Mouse (Mus musculus) MEL (cell line): ENCODE measurements around the gene Gpr35. TPM values are rescaled to one million over a fixed set of nuclear protein-coding genes. Genes with fewer than 3 reads are reported as not detected.

Experiments used
- DNase-seq: peaks from one replicate; pipeline ENCODE4 v3.0.0; 2011; ENCODE audit warnings: low read depth, low spot score
- H3K27ac ChIP-seq: 2 replicates; pipeline ENCODE4 v1.5.1; 2012; ENCODE audit warnings: low read depth, mild to moderate bottlenecking, control low read depth, low read length, moderate library complexity; ENCODE audit not compliant: control insufficient read depth
- H3K27me3 ChIP-seq, 2 experiments: fragments of 150-350 bp in 1 of 2; sonication (generic) in 1 of 2; 2 replicates each; pipeline ENCODE4 v1.6.1; 2012; ENCODE audit warnings: low read length in 2 of 2, mild to moderate bottlenecking in 2 of 2, improper control_type of control experiment in 1 of 2, moderate library complexity in 1 of 2; ENCODE audit not compliant: insufficient read depth in 2 of 2, control insufficient read depth in 1 of 2
- H3K36me3 ChIP-seq, 2 experiments: 2 replicates each; pipeline ENCODE4 v1.6.1; 2012 to 2014; ENCODE audit warnings: low read length in 2 of 2, improper control_type of control experiment in 1 of 2, inconsistent platforms in 1 of 2, mild to moderate bottlenecking in 1 of 2; ENCODE audit not compliant: insufficient read depth in 2 of 2, control insufficient read depth in 1 of 2
- H3K4me1 ChIP-seq, 2 experiments: fragments of 150-350 bp in 1 of 2; sonication (generic) in 1 of 2; 2 replicates each; pipeline ENCODE4 v1.6.1; 2012; ENCODE audit warnings: low read length in 2 of 2, improper control_type of control experiment in 1 of 2, mild to moderate bottlenecking in 1 of 2; ENCODE audit not compliant: insufficient read depth in 2 of 2, control insufficient read depth in 1 of 2
- H3K4me3 ChIP-seq, 2 experiments: fragments of 150-350 bp in 1 of 2; sonication (generic) in 1 of 2; 2 replicates each; pipeline ENCODE4 v1.5.1; 2012; ENCODE audit warnings: low read depth in 2 of 2, low read length in 2 of 2, mild to moderate bottlenecking in 2 of 2, moderate library complexity in 2 of 2, control low read depth in 1 of 2, improper control_type of control experiment in 1 of 2; ENCODE audit not compliant: control insufficient read depth in 1 of 2, insufficient read depth in 1 of 2
- H3K79me2 ChIP-seq: 2 replicates; pipeline ENCODE4 v1.6.1; 2012; ENCODE audit warnings: mild to moderate bottlenecking, low read length, moderate library complexity; ENCODE audit not compliant: control insufficient read depth, poor library complexity, insufficient read depth
- H3K9ac ChIP-seq: 2 replicates; pipeline ENCODE4 v1.6.1; 2012; ENCODE audit warnings: low read depth, mild to moderate bottlenecking, control low read depth, low read length, moderate library complexity; ENCODE audit not compliant: control insufficient read depth, poor library complexity, severe bottlenecking
- H3K9me3 ChIP-seq: fragments of 150-350 bp; sonication (generic); replicated peaks from 2 replicates; pipeline ENCODE4 v1.6.1; 2012; ENCODE audit warnings: mild to moderate bottlenecking, low read length, improper control_type of control experiment, moderate library complexity; ENCODE audit not compliant: insufficient read depth
- ELF1 ChIP-seq: IDR thresholded peaks from 2 replicates; pipeline ENCODE4 v1.6.1; 2014; ENCODE audit warnings: low read depth, mild to moderate bottlenecking, inconsistent platforms, low read length, improper control_type of control experiment, moderate library complexity
- EP300 ChIP-seq, 2 experiments: IDR thresholded peaks; 2 replicates each; pipeline ENCODE4 v1.6.1; 2011; ENCODE audit warnings: improper control_type of control experiment in 2 of 2, low read length in 2 of 2, low read depth in 1 of 2, mild to moderate bottlenecking in 1 of 2
- GABPA ChIP-seq: IDR thresholded peaks from 2 replicates; pipeline ENCODE4 v1.6.1; 2012; ENCODE audit warnings: low read depth, mild to moderate bottlenecking, inconsistent platforms, low read length, improper control_type of control experiment, moderate library complexity
- JUND ChIP-seq: IDR thresholded peaks from 2 replicates; pipeline ENCODE4 v1.6.1; 2011; ENCODE audit warnings: low read depth, mild to moderate bottlenecking, improper control_type of control experiment, low read length
- MAX ChIP-seq: IDR thresholded peaks from 2 replicates; pipeline ENCODE4 v1.6.1; 2011; ENCODE audit warnings: low read length, improper control_type of control experiment
- POLR2AphosphoS2 ChIP-seq: IDR thresholded peaks from 2 replicates; pipeline ENCODE4 v1.6.1; 2011; ENCODE audit warnings: low read length, improper control_type of control experiment
- RCOR1 ChIP-seq: IDR thresholded peaks from 2 replicates; pipeline ENCODE4 v1.6.1; 2012; ENCODE audit warnings: low read depth, mild to moderate bottlenecking, inconsistent platforms, low read length, improper control_type of control experiment
- SIN3A ChIP-seq: IDR thresholded peaks from 2 replicates; pipeline ENCODE4 v1.6.1; 2012; ENCODE audit warnings: low read length, improper control_type of control experiment, inconsistent platforms
- SMC3 ChIP-seq: IDR thresholded peaks from 2 replicates; pipeline ENCODE4 v1.6.1; 2011; ENCODE audit warnings: low read depth, low read length, improper control_type of control experiment
- TAL1 ChIP-seq: IDR thresholded peaks from 2 replicates; pipeline ENCODE4 v1.6.1; 2012; ENCODE audit warnings: mild to moderate bottlenecking, inconsistent platforms, low read length, moderate library complexity, mixed read lengths
- ZMIZ1 ChIP-seq: IDR thresholded peaks from 2 replicates; pipeline ENCODE4 v1.6.1; 2012; ENCODE audit warnings: low read depth, mild to moderate bottlenecking, inconsistent platforms, low read length, improper control_type of control experiment, moderate library complexity
- polyA plus RNA-seq, 2 experiments: library from polyadenylated mRNA; stranded (reverse) in 1 of 2; unstranded in 1 of 2; fragments of >175 nt in 1 of 2; fragments of >200 nt in 1 of 2; gene quantifications; 2 replicates each; pipeline versions ENCODE4 v1.2.1 to v1.2.4; 2012; ENCODE audit warnings: low replicate concordance in 2 of 2, low read depth in 1 of 2; ENCODE audit not compliant: insufficient read length in 2 of 2, insufficient read depth in 1 of 2, missing spikeins in 1 of 2
- total RNA-seq: library from RNA; depleted of rRNA; stranded (reverse); fragments of 300-350 nt; gene quantifications from 2 replicates; pipeline ENCODE4 v1.2.3, GENCODE M21; 2012

Gpr35 gene
- total and polyA plus RNA-seq, 3 experiments: 0.22 TPM; not detected in 2

DNA sequence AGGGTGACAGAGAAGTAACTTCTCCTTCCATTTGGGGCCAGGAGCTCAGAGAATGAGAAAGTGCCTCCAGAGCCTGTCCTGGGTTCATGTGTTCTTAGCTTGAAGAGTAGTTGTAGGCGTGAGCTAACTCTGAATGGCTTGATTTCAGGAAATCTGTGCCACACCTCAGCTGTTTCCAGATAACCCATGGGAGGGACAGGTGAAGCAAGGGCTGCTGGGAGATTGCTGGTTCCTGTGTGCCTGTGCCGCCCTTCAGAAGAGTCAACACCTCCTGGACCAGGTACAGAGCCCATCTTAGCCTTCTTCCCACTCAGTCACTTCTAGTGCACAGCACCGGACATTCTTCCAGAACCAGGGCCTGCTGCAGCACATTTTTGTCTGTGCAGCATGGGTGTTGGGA lies 12.9 kb upstream of the Gpr35 start:
- Histone ChIP-seq H3K4me3 (no peak overlapping the region), H3K9me3 (no peaks in the 10 kb centered on the region), H3K9ac (no peak overlapping the region), H3K27ac (no peak overlapping the region), H3K4me1 (peaks cover 4 to 22% of the 10 kb centered on the region in 2 experiments), H3K27me3 (no peaks in the 10 kb centered on the region), H3K36me3 (peaks cover 2 to 13% of the 10 kb centered on the region in 2 experiments; a peak in 3 of 4 replicates), H3K79me2 (peaks cover 12% of the 10 kb centered on the region)
- no peak for DNase-seq
- TF ChIP-seq EP300 (IDR thresholded peaks at IDR 0.05; ENCODE audit: low read depth in 1 of 2, low read length in 2 of 2) (no peak), RCOR1 (peak; percentile 49; the same call in 1 of the 2 replicates)

DNA sequence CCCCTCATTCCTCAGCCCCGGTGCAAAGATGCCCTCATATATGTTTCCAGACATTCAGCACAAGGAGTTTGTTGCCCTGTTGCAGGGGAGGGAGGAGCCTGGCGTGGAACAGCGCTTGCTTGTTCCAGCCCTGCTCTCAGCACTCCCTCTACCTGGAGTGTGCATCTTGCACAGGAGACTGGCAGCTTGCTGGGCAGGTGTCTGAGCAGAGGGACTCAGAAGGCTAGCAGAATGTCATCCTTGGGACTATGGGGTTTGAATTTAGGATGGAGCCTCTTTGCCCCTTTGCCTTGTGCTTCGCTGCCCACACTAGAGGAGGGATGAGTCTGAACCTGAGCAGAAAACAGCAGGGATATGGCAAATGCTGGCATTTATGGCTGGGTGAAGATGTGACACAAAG lies 10.9 kb upstream of the Gpr35 start:
- Histone ChIP-seq H3K4me1 (peaks cover 2 to 11% of the 10 kb centered on the region in 2 experiments; a peak in 3 of 4 replicates), H3K27ac (no peak overlapping the region), H3K36me3 (peaks cover 2 to 7% of the 10 kb centered on the region in 2 experiments; a peak in 3 of 4 replicates)
- no peak for DNase-seq
- TF ChIP-seq ELF1: no peak
- TF ChIP-seq TAL1: peak; percentile 6; the same call in 1 of the 2 replicates
- TF ChIP-seq, all 39 proteins: peak for 1
- no peak overlapping the region for H3K4me3 ChIP-seq
- H3K9me3 ChIP-seq: no peaks in the 10 kb centered on the region
- no peaks in the 10 kb centered on the region for H3K27me3 ChIP-seq
- H3K79me2 ChIP-seq: peaks cover 7% of the 10 kb centered on the region
- no peak overlapping the region for H3K9ac ChIP-seq

DNA sequence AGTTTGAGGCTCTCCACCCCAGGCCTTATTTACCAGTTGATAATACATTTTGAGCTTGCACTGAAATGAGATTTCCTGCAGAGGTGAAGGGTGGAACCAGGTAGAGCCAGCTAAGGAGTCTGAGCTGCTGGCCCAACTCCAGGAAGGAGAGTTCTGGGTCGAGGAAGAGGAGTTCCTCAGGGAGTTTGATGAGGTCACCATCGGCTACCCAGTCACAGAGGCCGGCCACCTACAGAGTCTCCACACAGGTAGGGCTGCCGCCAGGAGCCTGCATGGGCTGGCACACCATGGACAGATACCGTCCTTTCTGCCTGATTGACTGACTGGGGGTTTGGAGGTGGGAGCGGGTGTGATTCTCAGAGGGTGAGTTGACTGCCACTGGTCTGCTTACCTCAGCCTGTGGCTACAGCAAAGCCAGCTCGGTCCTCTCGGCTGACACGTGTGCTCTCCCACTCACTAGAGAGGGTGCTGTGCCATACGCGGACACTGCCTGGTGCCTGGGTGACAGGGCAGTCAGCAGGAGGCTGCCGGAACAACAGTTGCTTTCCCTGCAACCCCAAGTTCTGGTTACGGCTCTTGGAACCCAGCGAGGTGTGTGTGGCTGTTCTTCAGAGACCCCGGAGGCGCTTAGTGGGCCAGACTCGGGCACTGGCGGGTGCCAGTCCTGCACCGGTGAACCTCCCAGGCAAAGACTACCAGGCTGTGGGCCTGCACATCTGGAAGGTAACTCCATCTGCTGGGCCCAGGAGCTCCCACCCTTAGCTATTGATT lies 7.3 kb upstream of the Gpr35 start:
- no peak overlapping the region for H3K9ac ChIP-seq
- TF ChIP-seq POLR2AphosphoS2: no peak
- H3K27me3 ChIP-seq: no peaks in the 10 kb centered on the region
- H3K9me3 ChIP-seq: no peaks in the 10 kb centered on the region
- H3K4me3 ChIP-seq: no peak overlapping the region
- H3K4me1 ChIP-seq: no peaks in the 10 kb centered on the region
- H3K36me3 ChIP-seq: peaks cover 0 to 2% of the 10 kb centered on the region in 2 experiments; a peak in 1 of 4 replicates
- DNase-seq: no peak
- no peaks in the 10 kb centered on the region for H3K79me2 ChIP-seq
- no peak overlapping the region for H3K27ac ChIP-seq

GRCm38 (mm10) chr1:92947966-92948365 lies 2.7 kb upstream of the Gpr35 start:
- Histone ChIP-seq H3K9ac (no peak overlapping the region), H3K27ac (no peak overlapping the region), H3K27me3 (no peaks in the 10 kb centered on the region), H3K9me3 (no peaks in the 10 kb centered on the region), H3K79me2 (no peaks in the 10 kb centered on the region), H3K4me3 (no peak overlapping the region), H3K4me1 (no peaks in the 10 kb centered on the region)
- DNase-seq: no peak
- TF ChIP-seq MAX: no peak
- TF ChIP-seq SIN3A: no peak
- no peak for TF ChIP-seq GABPA
- TF ChIP-seq POLR2AphosphoS2: no peak
- TF ChIP-seq ZMIZ1: no peak
- TF ChIP-seq JUND: no peak
- no peak for TF ChIP-seq SMC3
- TF ChIP-seq, all 39 proteins: peak for 0
- no peaks in the 10 kb centered on the region for H3K36me3 ChIP-seq
